Mouse (Mus musculus): ENCODE measurements around the gene Klhl25. TPM values are rescaled to one million over a fixed set of nuclear protein-coding genes. Genes with fewer than 3 reads are reported as not detected.
A peak's percentile ranks its signal among the peaks of the same experiment; 100 is the strongest.
"Not testable (repeated sequence)": the region's sequence is repeated elsewhere in the genome, so short reads cannot be mapped to it uniquely, and the experiment has no call there.

The Klhl25 gene
- polyA plus RNA-seq, 1 experiment: 31.0 TPM

DNA sequence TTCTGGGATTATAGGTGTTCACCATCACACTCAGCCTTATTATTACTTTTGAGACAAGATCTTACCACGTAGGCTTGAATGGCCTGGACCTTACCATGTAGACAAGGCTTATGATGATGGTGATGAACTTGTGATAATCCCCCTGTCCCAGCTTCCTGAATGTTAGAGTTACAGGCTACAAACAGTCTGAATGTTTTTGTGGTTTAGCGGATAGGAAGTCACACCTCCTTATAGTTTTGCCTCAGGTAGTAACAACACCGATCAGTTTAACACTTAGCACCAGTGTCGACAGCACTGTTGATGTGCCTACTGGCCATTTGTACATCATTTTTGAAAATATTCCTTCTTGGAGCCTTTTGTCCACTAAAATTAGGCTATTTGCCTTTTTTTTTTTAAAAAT lies 43.4 kb downstream of the Klhl25 start:
- TF ChIP-seq POLR2A (IDR thresholded peaks at IDR 0.05; ENCODE audit: borderline replicate concordance, extremely low read depth, insufficient read depth, insufficient read length, poor library complexity, severe bottlenecking): no peak
- no peak for TF ChIP-seq CTCF (IDR thresholded peaks at IDR 0.05; ENCODE audit: borderline replicate concordance, extremely low read depth, insufficient read depth, insufficient read length)
- no peak for DNase-seq (ENCODE audit: low read depth)

DNA sequence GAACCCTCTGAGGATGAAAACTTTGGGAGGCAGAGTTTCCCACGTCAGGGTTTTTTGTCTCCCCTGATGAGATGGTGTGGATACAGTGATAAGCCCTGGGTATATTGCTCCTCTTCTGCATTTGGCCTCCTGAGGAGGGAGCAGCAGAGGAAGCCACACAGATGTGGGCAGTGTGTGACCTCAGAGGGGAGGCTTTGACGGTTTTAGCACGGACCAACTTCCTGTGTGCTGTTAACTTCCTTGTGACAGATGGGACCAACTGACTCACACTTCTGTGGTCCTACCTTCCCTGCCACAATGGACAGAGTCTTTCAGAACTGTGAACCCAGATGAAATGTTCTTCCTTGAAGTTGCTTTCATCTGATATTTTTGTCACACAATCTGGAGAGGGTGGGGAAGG lies 44.6 kb downstream of the Klhl25 start:
- no peak for TF ChIP-seq POLR2A (IDR thresholded peaks at IDR 0.05; ENCODE audit: borderline replicate concordance, extremely low read depth, insufficient read depth, insufficient read length, poor library complexity, severe bottlenecking)
- no peak for TF ChIP-seq CTCF (IDR thresholded peaks at IDR 0.05; ENCODE audit: borderline replicate concordance, extremely low read depth, insufficient read depth, insufficient read length)

DNA sequence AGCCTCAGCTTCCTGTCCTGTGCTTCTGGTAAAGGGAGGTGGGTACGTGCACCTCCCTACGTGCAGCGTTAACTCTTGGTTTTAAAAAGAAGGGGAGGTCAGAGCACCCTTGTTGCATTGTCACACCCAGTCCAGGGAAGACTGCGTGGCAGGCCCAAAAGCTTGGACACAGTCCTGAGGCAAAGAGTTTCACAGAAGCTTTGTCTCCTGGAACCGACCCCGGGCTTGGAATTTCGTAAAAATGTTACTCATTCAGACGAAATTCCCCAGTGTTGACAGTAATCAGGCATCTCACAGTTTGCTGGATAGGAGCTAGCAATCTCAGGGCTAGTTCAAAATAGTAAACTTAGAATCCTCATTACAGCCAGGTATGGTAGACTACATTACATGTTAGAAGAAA lies 45.6 kb downstream of the Klhl25 start:
- TF ChIP-seq POLR2A (IDR thresholded peaks at IDR 0.05; ENCODE audit: borderline replicate concordance, extremely low read depth, insufficient read depth, insufficient read length, poor library complexity, severe bottlenecking) (no peak), CTCF (IDR thresholded peaks at IDR 0.05; ENCODE audit: borderline replicate concordance, extremely low read depth, insufficient read depth, insufficient read length) (no peak)
- DNase-seq (ENCODE audit: low read depth): no peak

More for the DNA sequence above, 44.6 kb downstream of the Klhl25 start:
- DNase-seq (ENCODE audit: low read depth): no peak

DNA sequence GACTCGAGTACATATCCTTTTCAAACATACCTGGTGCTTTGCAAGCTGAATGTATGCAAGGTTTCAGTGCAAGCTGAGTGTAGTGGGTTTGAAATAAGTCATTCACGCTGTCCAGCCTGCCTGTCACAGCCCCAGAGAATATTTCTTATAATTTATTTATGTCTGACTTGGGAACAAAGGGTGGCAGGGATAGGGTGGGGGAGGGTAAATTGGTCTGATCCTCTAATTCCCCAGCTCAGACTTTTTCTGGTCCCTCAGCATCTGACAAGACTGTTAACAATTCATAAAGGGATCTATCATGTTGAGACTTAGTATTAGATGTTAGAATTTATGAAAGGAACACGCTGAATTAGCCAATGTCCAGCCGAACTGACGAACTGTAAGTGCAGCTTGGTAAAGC lies 48.9 kb downstream of the Klhl25 start:
- DNase-seq (ENCODE audit: low read depth): peak; percentile 13
- TF ChIP-seq POLR2A (IDR thresholded peaks at IDR 0.05; ENCODE audit: borderline replicate concordance, extremely low read depth, insufficient read depth, insufficient read length, poor library complexity, severe bottlenecking) (no peak), CTCF (IDR thresholded peaks at IDR 0.05; ENCODE audit: borderline replicate concordance, extremely low read depth, insufficient read depth, insufficient read length) (no peak)

DNA sequence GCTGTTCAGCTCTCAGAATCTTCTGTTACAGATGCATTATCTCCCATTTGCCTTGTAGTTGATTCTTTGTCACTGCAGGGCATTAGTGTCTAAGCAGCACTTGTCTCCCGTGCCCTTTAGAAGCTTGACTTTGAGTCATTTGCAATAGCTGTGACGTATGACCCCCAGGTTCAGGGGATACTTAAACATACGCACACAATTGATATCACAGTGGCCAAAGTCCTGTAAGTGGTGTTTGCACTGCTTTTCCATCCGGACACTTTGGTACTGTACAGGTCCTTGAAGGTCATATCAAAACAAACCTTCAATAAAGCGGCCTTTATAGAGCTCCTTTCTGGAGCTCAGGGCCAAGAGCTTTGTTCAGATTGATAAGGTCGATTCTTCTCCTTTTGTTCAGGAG lies 51.0 kb downstream of the Klhl25 start:
- no peak for TF ChIP-seq CTCF (IDR thresholded peaks at IDR 0.05; ENCODE audit: borderline replicate concordance, extremely low read depth, insufficient read depth, insufficient read length)
- no peak for TF ChIP-seq POLR2A (IDR thresholded peaks at IDR 0.05; ENCODE audit: borderline replicate concordance, extremely low read depth, insufficient read depth, insufficient read length, poor library complexity, severe bottlenecking)
- no peak for DNase-seq (ENCODE audit: low read depth)

DNA sequence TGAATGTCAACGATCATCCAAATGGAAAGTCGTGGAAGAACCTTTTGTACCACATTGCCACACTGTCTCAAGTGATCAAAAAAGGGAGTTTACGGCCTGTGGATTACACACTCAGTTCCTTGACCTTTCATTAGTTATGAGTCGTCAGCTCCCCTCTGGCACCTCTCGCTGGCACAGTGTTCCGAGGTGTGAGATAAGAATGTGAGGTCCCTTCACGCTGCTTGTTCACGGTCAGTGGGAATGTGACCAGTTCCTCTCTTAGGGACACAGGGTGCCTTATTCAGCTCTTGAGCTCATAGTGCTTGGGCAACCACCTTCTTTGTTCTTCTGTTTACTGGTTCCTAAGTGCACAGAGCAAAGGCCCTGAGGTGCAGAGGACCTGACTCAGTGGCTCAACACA lies 51.4 kb downstream of the Klhl25 start:
- no peak for TF ChIP-seq POLR2A (IDR thresholded peaks at IDR 0.05; ENCODE audit: borderline replicate concordance, extremely low read depth, insufficient read depth, insufficient read length, poor library complexity, severe bottlenecking)
- no peak for TF ChIP-seq CTCF (IDR thresholded peaks at IDR 0.05; ENCODE audit: borderline replicate concordance, extremely low read depth, insufficient read depth, insufficient read length)
- no peak for DNase-seq (ENCODE audit: low read depth)

DNA sequence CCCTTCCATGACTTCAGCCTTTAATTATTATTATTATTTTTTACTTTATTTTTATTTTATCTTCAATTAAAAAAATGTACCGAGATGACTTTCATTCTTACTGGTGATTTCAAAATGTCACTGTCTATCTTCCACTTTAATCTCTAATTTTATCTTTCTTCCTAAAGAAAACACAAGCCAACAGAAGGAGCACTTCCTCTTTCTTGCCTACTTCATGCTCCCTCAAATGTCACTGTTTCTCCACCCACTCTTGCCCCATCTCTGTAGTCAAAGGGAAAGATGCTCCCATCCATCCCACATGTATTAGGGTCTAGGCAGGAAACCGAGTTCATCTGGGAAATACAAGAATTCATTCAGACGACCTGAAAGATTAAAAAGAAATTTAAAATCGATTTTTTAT lies 51.8 kb downstream of the Klhl25 start:
- DNase-seq (ENCODE audit: low read depth): no peak

DNA sequence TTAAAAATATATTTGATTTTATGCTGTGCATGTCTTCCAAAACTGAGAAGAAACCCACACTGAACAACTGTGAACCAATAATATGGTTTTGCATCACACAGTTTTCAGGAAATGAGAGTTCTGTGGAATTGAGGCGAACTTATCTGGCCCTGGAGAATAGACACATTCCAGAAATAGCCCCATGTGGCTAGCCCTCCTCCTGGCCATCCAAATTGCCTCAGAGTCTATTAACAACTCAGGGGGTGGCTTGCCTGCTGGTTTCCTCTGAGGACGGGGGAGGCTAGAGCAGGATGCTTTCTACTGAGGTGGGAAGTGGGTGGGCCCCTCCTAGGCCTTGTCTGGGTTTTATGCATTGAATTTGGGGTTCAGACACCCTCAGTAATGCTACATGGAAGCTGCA lies 57.0 kb downstream of the Klhl25 start:
- TF ChIP-seq CTCF (IDR thresholded peaks at IDR 0.05; ENCODE audit: borderline replicate concordance, extremely low read depth, insufficient read depth, insufficient read length) (no peak), POLR2A (IDR thresholded peaks at IDR 0.05; ENCODE audit: borderline replicate concordance, extremely low read depth, insufficient read depth, insufficient read length, poor library complexity, severe bottlenecking) (no peak)
- no peak for DNase-seq (ENCODE audit: low read depth)

More for the DNA sequence above, 51.8 kb downstream of the Klhl25 start:
- TF ChIP-seq POLR2A (IDR thresholded peaks at IDR 0.05; ENCODE audit: borderline replicate concordance, extremely low read depth, insufficient read depth, insufficient read length, poor library complexity, severe bottlenecking): no peak
- TF ChIP-seq CTCF (IDR thresholded peaks at IDR 0.05; ENCODE audit: borderline replicate concordance, extremely low read depth, insufficient read depth, insufficient read length): no peak

DNA sequence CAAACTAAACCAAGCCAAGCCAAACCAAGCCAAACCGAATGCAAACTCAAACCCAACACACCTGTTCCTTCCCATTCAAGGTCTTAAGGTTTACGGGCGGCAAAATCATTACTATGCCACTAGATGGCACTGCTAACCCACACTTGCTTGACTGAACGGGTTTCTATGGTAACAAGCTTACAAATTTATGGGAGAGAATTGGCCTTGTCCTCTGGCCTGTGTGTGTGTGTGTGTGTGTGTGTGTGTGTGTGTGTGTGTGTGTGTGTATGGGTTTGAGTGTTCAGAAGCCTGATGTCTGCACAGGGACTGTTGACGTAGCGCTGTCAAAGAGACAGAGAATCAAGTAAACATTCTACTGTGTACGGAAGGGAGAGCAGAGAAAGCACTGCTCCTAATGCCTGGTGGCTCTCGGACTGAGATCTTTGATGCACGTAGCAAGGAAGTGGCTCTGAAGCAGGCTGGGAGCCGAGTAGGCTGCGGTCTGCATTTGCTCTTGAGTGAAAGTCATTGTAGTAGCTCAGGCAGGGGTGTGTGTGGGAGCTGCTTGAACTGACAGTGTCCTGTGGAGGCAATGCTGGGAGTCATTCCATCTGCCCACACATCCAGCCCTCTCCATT lies 62.0 kb downstream of the Klhl25 start:
- peak; percentile 85; the same call in 1 of the 2 replicates for TF ChIP-seq CTCF (IDR thresholded peaks at IDR 0.05; ENCODE audit: borderline replicate concordance, extremely low read depth, insufficient read depth, insufficient read length)
- no peak for TF ChIP-seq POLR2A (IDR thresholded peaks at IDR 0.05; ENCODE audit: borderline replicate concordance, extremely low read depth, insufficient read depth, insufficient read length, poor library complexity, severe bottlenecking)
- peak; percentile 95 for DNase-seq (ENCODE audit: low read depth)

DNA sequence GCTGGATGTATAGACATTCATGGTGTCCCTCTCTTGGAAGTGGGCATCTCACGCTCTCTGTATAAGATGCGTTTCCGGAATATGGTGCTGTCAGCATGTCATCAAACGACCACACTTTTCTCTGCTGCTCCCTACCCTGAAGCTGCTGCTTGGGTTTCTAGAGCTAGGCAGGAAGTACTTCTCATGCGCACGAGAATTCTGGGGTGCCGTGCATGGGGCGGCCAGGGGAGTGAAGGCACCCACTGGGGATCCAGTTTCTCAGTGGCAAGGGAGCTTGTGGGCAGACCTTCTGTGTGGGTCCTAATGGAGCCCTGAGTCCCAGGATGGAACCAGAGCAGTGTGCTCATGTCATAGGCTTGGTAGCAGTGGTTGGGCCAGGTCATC lies 62.5 kb downstream of the Klhl25 start:
- no peak for DNase-seq (ENCODE audit: low read depth)
- no peak for TF ChIP-seq POLR2A (IDR thresholded peaks at IDR 0.05; ENCODE audit: borderline replicate concordance, extremely low read depth, insufficient read depth, insufficient read length, poor library complexity, severe bottlenecking)
- no peak for TF ChIP-seq CTCF (IDR thresholded peaks at IDR 0.05; ENCODE audit: borderline replicate concordance, extremely low read depth, insufficient read depth, insufficient read length)

DNA sequence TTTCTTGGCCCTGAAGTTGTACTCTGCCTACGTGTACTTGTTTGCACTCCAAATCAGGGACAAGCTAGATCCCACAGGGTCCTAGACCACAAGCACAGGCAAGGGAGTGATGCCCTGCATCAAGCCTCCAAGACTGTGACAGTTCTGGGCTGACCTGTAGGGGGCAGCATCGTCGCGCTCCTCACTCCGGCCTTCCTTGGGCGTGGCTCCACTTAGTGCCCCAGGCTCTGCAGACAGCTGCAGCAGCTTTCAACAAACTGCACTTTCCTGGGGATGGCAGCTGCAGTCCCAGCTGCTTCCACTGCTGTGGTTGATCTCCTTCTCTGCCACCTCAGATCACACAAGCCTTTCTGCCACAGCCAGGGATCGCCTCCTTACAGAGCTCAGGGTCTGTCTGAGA lies 65.8 kb downstream of the Klhl25 start:
- peak; percentile 89 for DNase-seq (ENCODE audit: low read depth)
- TF ChIP-seq POLR2A (IDR thresholded peaks at IDR 0.05; ENCODE audit: borderline replicate concordance, extremely low read depth, insufficient read depth, insufficient read length, poor library complexity, severe bottlenecking): no peak
- TF ChIP-seq CTCF (IDR thresholded peaks at IDR 0.05; ENCODE audit: borderline replicate concordance, extremely low read depth, insufficient read depth, insufficient read length): peak; percentile 86

DNA sequence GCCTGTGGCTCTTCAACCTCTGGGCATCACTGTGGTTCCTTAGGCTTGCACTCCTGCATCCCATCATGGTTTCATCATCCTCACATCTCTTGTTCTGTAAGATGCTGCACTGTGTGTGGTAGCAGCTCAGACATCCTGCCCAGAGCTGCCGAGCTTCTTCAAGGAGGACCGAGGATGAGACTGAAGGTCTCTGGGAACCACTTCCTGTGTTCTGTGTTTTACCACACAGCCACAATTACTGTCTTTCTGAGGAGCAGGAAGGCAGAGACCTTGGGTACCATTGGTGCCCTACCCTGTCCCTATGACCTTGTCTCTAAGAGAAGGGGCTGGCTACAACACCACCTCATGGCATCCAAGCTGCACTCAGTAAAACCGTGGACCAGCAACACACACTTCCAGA lies 67.4 kb downstream of the Klhl25 start:
- DNase-seq (ENCODE audit: low read depth): not testable (repeated sequence)
